Mouse (Mus musculus) midbrain, embryonic 12.5 days (tissue): ENCODE data around the gene Cpt1b. TPM values are rescaled to one million over a fixed set of nuclear protein-coding genes. Genes with fewer than 3 reads are reported as not detected.

Experiments used
- ATAC-seq: fragments of 200-750 bp; cut with Nextera tagmentation; 2 replicates; pipeline ENCODE4 v1.8.0; 2017; ENCODE audit warnings: low read depth, moderate TSS enrichment, moderate library complexity; ENCODE audit not compliant: low FRiP score
- H3K27ac ChIP-seq: fragments of 300-500 bp; sonication (generic); replicated peaks from 2 replicates; pipeline ENCODE4 v1.5.1; 2016; ENCODE audit warnings: mild to moderate bottlenecking
- H3K27me3 ChIP-seq: fragments of 300-500 bp; sonication (generic); 2 replicates; pipeline ENCODE4 v1.6.1; 2016; ENCODE audit warnings: mild to moderate bottlenecking
- H3K36me3 ChIP-seq: fragments of 300-500 bp; sonication (generic); 2 replicates; pipeline ENCODE4 v1.6.1; 2016
- H3K4me1 ChIP-seq: fragments of 300-500 bp; sonication (generic); 2 replicates; pipeline ENCODE4 v1.6.1; 2016
- H3K4me2 ChIP-seq: fragments of 300-500 bp; sonication (generic); replicated peaks from 2 replicates; pipeline ENCODE4 v1.6.1; 2016; ENCODE audit warnings: mild to moderate bottlenecking, moderate library complexity
- H3K4me3 ChIP-seq: fragments of 300-500 bp; sonication (generic); 2 replicates; pipeline ENCODE4 v1.5.1; 2016; ENCODE audit warnings: mild to moderate bottlenecking
- H3K9ac ChIP-seq: fragments of 300-500 bp; sonication (generic); replicated peaks from 2 replicates; pipeline ENCODE4 v1.6.1; 2016; ENCODE audit warnings: mild to moderate bottlenecking, moderate library complexity
- H3K9me3 ChIP-seq: fragments of 300-500 bp; sonication (generic); 2 replicates; pipeline ENCODE4 v1.6.1; 2016; ENCODE audit warnings: mild to moderate bottlenecking
- WGBS: fragments of 180-500 bp; shearing (Covaris S2); methylation state at CpG from one replicate; pipeline ENCODE4 v1.1.7; 2016; 5-methylcytosine and 5-hydroxymethylcytosine counted together
- polyA plus RNA-seq: library from polyadenylated mRNA; unstranded; fragments of >200 nt; fragmentation: Nextera tagmentation; extraction: Ambion mirVana; gene quantifications from 2 replicates; pipeline ENCODE4 v1.2.1, GENCODE M21; 2016

Gene Cpt1b
- polyA plus RNA-seq, 1 experiment from 2014 or later, result 1.1 TPM

DNA sequence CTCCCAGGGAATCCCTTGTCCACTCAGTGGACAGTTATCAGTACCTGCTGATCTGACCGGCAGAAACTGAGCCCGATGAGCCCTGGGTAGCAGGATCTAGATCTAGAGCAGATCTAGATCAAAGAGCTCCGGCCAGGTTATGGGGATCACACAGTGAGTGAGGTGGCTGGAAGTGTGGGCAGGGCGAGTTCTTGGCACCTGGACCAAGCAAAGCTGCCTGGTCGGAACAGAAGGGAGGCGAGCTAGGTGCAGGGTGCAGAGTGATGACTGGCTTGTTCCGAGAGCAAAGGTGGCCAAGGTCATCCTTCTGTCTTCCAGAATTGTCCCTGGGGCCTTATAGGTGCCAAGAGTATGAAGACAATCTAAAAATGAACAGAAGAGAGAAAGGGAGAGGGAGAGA, 34.2 kb upstream of the Cpt1b start:
- Histone ChIP-seq H3K4me1 (peaks cover 13% of the 10 kb centered on the region), H3K9me3 (no peaks in the 10 kb centered on the region), H3K4me3 (no peak overlapping the region), H3K27me3 (no peaks in the 10 kb centered on the region), H3K9ac (no peak overlapping the region), H3K27ac (no peak overlapping the region), H3K36me3 (peaks cover 68% of the 10 kb centered on the region), H3K4me2 (no peak overlapping the region)
- 90% methylated on average over 7 of the region's 7 CpGs for WGBS
- no peak for ATAC-seq

- H3K4me3 ChIP-seq, result no peak overlapping the region
- H3K27me3 ChIP-seq, result no peaks in the 10 kb centered on the region
- H3K9me3 ChIP-seq, result no peaks in the 10 kb centered on the region
- WGBS, result 95% methylated on average over 15 of the region's 15 CpGs
- H3K27ac ChIP-seq, result no peak overlapping the region
- ATAC-seq, result no peak
- peaks cover 68% of the 10 kb centered on the region for H3K36me3 ChIP-seq
- no peak overlapping the region for H3K9ac ChIP-seq
- H3K4me1 ChIP-seq, result peaks cover 17% of the 10 kb centered on the region
- H3K4me2 ChIP-seq, result no peak overlapping the region
Measured at GRCm38 (mm10) chr15:89458942-89459341, 33.3 kb upstream of the Cpt1b start.

DNA sequence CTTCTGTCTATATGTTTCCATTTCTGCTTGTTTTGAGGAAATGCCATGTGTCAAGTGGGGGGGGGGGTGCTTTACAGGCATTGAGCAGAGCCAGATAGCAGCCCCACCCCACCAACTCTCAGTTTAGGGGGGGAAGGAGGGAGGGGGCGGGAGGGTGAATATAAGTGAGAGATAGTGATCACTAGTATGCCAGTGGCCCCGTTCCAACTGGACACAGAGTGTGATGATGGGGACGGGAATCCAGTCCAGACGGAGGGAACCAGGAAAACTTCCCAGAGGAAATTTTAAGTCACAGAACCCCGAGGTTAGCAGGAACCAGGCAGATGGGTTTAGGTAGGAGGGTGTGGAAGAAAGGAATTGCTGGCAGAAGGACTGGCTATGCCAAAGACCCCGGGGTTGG, 30.0 kb upstream of the Cpt1b start:
- Histone ChIP-seq H3K9ac (peak overlapping the region; percentile 73), H3K4me1 (peaks cover 23% of the 10 kb centered on the region), H3K27ac (no peak overlapping the region), H3K4me2 (peak overlapping the region; percentile 90), H3K27me3 (peaks cover 24% of the 10 kb centered on the region), H3K36me3 (peaks cover 40% of the 10 kb centered on the region), H3K9me3 (no peaks in the 10 kb centered on the region), H3K4me3 (peak overlapping the region; percentile 64)
- ATAC-seq, result no peak
- WGBS, result 72% methylated on average over 6 of the region's 6 CpGs

GRCm38 (mm10) chr15:89454857-89455256, 29.2 kb upstream of the Cpt1b start:
- WGBS, result 8% methylated on average over 4 of the region's 6 CpGs
- peak; percentile 35 for ATAC-seq
- Histone ChIP-seq H3K9me3 (no peaks in the 10 kb centered on the region), H3K27me3 (peaks cover 24% of the 10 kb centered on the region), H3K4me2 (peak overlapping the region; percentile 90), H3K9ac (peak overlapping the region; percentile 73), H3K27ac (peak overlapping the region; percentile 54), H3K4me3 (peak overlapping the region; percentile 64), H3K4me1 (peaks cover 23% of the 10 kb centered on the region), H3K36me3 (peaks cover 33% of the 10 kb centered on the region)

GRCm38 (mm10) chr15:89453865-89454478, 28.3 kb upstream of the Cpt1b start, which contains the start of gene Mapk8ip2:
Gene Mapk8ip2 (plus strand): TSS chr15:89453913.
- WGBS, result under 1% methylated on average over 53 of the region's 53 CpGs
- peak within 1 kb of the TSS; percentile 54 for H3K27ac ChIP-seq
- peaks cover 23% of the 10 kb centered on the region for H3K4me1 ChIP-seq
- peak; percentile 78 for ATAC-seq
- peaks cover 27% of the 10 kb centered on the region for H3K36me3 ChIP-seq
- H3K4me2 ChIP-seq, result peak within 1 kb of the TSS; percentile 90
- peak within 1 kb of the TSS; percentile 64 for H3K4me3 ChIP-seq
- peaks cover 27% of the 10 kb centered on the region for H3K27me3 ChIP-seq
- peak within 1 kb of the TSS; percentile 73 for H3K9ac ChIP-seq
- no peaks in the 10 kb centered on the region for H3K9me3 ChIP-seq

DNA sequence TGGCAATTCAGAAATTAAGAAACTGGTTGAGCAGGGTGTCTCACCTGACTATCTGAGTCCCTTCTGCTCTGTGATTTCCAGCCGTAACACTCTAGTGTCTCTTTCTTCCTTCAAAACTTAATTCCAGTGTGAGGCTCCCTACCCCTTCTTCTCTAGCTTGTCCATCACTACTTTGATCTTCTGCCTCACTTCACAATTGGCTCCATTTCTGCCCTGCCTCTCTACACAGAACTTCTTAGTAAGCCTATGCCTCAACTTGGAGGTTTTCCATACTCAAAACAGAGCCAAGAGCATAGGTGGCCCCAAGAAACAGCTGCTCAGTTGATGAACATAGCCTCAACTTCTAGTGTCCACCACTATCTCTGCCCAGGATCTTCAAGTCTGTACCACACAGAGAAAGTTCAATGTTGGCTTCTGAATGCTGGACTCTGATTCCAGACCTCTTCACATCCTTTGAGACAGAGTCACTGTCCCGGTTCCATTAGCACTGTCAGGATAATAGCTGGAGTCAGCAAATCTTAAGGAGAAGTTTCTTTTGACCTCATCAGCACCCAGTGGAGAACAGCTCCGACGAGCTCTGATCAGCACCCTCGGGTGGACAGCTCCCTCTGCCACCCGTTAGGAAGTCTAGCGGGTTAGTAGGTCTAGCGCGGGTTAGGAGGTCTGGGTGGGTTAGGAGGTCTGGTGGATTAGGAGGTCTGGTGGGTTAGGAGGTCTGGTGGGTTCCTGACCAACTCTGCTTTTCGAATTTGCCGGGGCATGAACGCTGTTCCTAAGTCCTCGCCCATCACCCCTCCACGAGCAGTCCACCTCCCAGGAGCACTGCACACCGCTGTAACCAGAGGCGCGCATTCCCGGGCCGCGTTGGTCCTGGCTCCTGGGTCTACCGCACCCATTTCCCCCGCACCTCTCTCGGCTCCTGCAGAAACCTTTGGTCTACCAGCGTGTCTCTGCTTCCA, 27.5 kb upstream of the Cpt1b start:
- Histone ChIP-seq H3K4me1 (peaks cover 23% of the 10 kb centered on the region), H3K4me2 (peak overlapping the region; percentile 90), H3K27ac (peak overlapping the region; percentile 54), H3K27me3 (peaks cover 27% of the 10 kb centered on the region), H3K9ac (peak overlapping the region; percentile 73), H3K4me3 (peak overlapping the region; percentile 64), H3K36me3 (peaks cover 19% of the 10 kb centered on the region), H3K9me3 (no peaks in the 10 kb centered on the region)
- 5% methylated on average over 24 of the region's 24 CpGs for WGBS
- ATAC-seq, result peak; percentile 75

- Histone ChIP-seq H3K4me1 (no peaks in the 10 kb centered on the region), H3K9me3 (peaks cover 3% of the 10 kb centered on the region; the same call in 1 of the 2 replicates), H3K27me3 (no peaks in the 10 kb centered on the region), H3K4me2 (no peak overlapping the region), H3K9ac (no peak overlapping the region), H3K4me3 (no peak overlapping the region), H3K27ac (no peak overlapping the region), H3K36me3 (no peaks in the 10 kb centered on the region)
- ATAC-seq, result no peak
- WGBS, result 45% methylated on average over 8 of the region's 8 CpGs
Measured at GRCm38 (mm10) chr15:89442486-89443070, 16.9 kb upstream of the Cpt1b start.

DNA sequence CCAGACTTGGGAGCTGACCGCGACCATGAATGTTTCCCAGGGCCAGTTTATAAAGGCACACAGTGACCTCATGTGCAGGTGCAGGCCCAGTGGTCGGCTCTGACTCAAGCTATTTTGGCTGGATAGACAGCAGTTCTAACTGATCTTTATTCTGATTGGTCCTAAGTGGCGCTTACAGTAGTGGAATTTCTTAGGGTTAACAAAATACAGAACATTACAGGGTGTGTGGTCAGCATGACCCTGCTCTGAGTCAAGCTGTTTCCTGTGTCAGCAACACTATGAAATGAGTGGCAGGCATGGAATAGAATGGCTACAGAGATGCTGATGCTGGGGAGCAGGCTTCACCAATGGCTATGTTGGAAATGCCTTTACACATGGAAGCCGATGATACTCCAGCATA, 10.2 kb upstream of the Cpt1b start:
- Histone ChIP-seq H3K36me3 (no peaks in the 10 kb centered on the region), H3K27ac (no peak overlapping the region), H3K9me3 (no peaks in the 10 kb centered on the region), H3K4me2 (no peak overlapping the region), H3K4me3 (no peak overlapping the region), H3K9ac (no peak overlapping the region), H3K27me3 (no peaks in the 10 kb centered on the region), H3K4me1 (no peaks in the 10 kb centered on the region)
- no peak for ATAC-seq
- 87% methylated on average over 5 of the region's 5 CpGs for WGBS

- Histone ChIP-seq H3K9me3 (no peaks in the 10 kb centered on the region), H3K4me1 (no peaks in the 10 kb centered on the region), H3K4me3 (no peak overlapping the region), H3K27me3 (no peaks in the 10 kb centered on the region), H3K4me2 (no peak overlapping the region), H3K9ac (0 out of 2 replicates have a peak overlapping the region, but pooled peaks have one; percentile 16), H3K27ac (no peak overlapping the region), H3K36me3 (no peaks in the 10 kb centered on the region)
- WGBS, result 75% methylated on average over 3 of the region's 3 CpGs
- ATAC-seq, result no peak
Measured at GRCm38 (mm10) chr15:89434136-89434535, 8.5 kb upstream of the Cpt1b start.

DNA sequence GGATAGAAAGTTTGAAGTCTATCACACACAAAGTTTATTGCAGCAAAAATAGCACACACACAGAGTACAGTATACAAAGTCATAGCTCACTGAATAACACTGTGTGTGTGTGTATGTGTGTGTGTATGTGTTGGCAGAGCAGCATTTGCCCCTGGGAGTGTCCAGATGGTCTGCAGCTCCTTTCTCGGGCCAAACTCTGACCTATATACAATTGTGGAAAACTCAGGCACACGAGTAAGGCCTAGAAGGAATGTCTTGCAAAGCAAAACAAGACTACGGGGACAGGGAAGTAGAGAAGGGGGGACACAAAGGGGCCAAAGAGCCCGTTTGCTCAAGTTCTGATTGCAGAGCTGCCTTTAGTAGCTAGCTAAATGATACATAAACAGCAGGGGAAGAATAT, 7.3 kb upstream of the Cpt1b start:
- no peak overlapping the region for H3K9ac ChIP-seq
- no peak overlapping the region for H3K27ac ChIP-seq
- H3K4me1 ChIP-seq, result peaks cover 9% of the 10 kb centered on the region
- no peaks in the 10 kb centered on the region for H3K27me3 ChIP-seq
- no peak overlapping the region for H3K4me3 ChIP-seq
- ATAC-seq, result no peak
- no peak overlapping the region for H3K4me2 ChIP-seq
- no peaks in the 10 kb centered on the region for H3K9me3 ChIP-seq
- WGBS, result 76% methylated on average over 4 of the region's 4 CpGs
- 0 out of 2 replicates have a peak, but pooled peaks cover 2% of the 10 kb centered on the region for H3K36me3 ChIP-seq

DNA sequence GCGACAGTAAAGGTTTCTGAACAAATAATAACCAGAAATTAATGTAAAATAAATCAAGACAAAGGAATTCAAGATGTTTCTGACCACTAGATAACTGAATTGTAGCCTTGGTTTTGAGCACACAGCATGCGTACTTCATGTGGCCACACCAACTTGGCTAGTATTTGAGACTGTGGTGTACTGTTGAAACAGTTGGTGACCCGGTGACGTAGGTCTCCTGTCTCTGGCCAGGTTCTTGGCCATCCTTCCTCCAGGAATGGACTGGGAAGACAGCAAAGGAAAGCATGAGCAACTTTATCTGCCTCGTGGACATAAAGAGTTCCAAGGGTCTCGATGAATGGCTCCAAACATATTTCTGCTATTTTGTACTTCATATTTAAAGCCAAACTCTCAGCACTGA, 6.1 kb upstream of the Cpt1b start:
- Histone ChIP-seq H3K9me3 (no peaks in the 10 kb centered on the region), H3K36me3 (peaks cover 13% of the 10 kb centered on the region), H3K27me3 (no peaks in the 10 kb centered on the region), H3K4me3 (no peak overlapping the region), H3K4me1 (peaks cover 9% of the 10 kb centered on the region), H3K27ac (no peak overlapping the region), H3K9ac (no peak overlapping the region), H3K4me2 (no peak overlapping the region)
- no peak for ATAC-seq
- WGBS, result 95% methylated on average over 6 of the region's 6 CpGs

GRCm38 (mm10) chr15:89431271-89431670, 5.6 kb upstream of the Cpt1b start:
- Histone ChIP-seq H3K4me3 (no peak overlapping the region), H3K36me3 (peaks cover 18% of the 10 kb centered on the region), H3K27me3 (0 out of 2 replicates have a peak, but pooled peaks cover 4% of the 10 kb centered on the region), H3K4me1 (peaks cover 9% of the 10 kb centered on the region), H3K27ac (no peak overlapping the region), H3K9ac (no peak overlapping the region), H3K4me2 (no peak overlapping the region), H3K9me3 (no peaks in the 10 kb centered on the region)
- 88% methylated on average over 3 of the region's 3 CpGs for WGBS
- no peak for ATAC-seq
